Mouse (Mus musculus) stomach, embryonic 16.5 days (tissue): ENCODE data around the gene Gm28635. TPM values are rescaled to one million over a fixed set of nuclear protein-coding genes. Genes with fewer than 3 reads are reported as not detected.

Source experiments
- ATAC-seq: fragments of 200-750 bp; cut with Nextera tagmentation; 2 replicates; pipeline ENCODE4 v1.8.0; 2017; ENCODE audit warnings: moderate number of reproducible peaks, moderate TSS enrichment; ENCODE audit not compliant: insufficient read depth, low FRiP score
- H3K27ac ChIP-seq: fragments of 300-500 bp; sonication (generic); 2 replicates; pipeline ENCODE4 v1.5.1; 2014; ENCODE audit warnings: low read length
- H3K27me3 ChIP-seq: fragments of 300-500 bp; sonication (generic); 2 replicates; pipeline ENCODE4 v1.6.1; 2014; ENCODE audit warnings: low read length, control low read depth, mixed read lengths; ENCODE audit not compliant: control insufficient read depth, insufficient read depth
- H3K36me3 ChIP-seq: fragments of 300-500 bp; sonication (generic); 2 replicates; pipeline ENCODE4 v1.6.1; 2014; ENCODE audit warnings: low read length; ENCODE audit not compliant: control insufficient read depth, insufficient read depth
- H3K4me1 ChIP-seq: fragments of 300-500 bp; sonication (generic); 2 replicates; pipeline ENCODE4 v1.6.1; 2014; ENCODE audit warnings: low read length, control low read depth, mixed read lengths; ENCODE audit not compliant: control insufficient read depth, insufficient read depth
- H3K4me2 ChIP-seq: fragments of 300-500 bp; sonication (generic); 2 replicates; pipeline ENCODE4 v1.6.1; 2014; ENCODE audit warnings: low read depth, low read length, mixed read lengths
- H3K4me3 ChIP-seq: fragments of 300-500 bp; sonication (generic); replicated peaks from 2 replicates; pipeline ENCODE4 v1.5.1; 2014; ENCODE audit warnings: mild to moderate bottlenecking, low read length
- H3K9ac ChIP-seq: fragments of 300-500 bp; sonication (generic); 2 replicates; pipeline ENCODE4 v1.6.1; 2014; ENCODE audit warnings: low read length
- H3K9me3 ChIP-seq: fragments of 300-500 bp; sonication (generic); replicated peaks from 2 replicates; pipeline ENCODE4 v1.6.1; 2016; ENCODE audit warnings: low read length, control low read depth; ENCODE audit not compliant: control insufficient read depth
- WGBS: fragments of 180-500 bp; shearing (Covaris S2); extraction: QIAGEN DNeasy Blood & Tissue Kit; methylation state at CpG from one replicate; pipeline ENCODE4 v1.1.7; 2014; 5-methylcytosine and 5-hydroxymethylcytosine counted together
- polyA plus RNA-seq: library from polyadenylated mRNA; unstranded; fragments of >200 nt; fragmentation: Nextera tagmentation; extraction: Ambion mirVana; gene quantifications from 2 replicates; pipeline ENCODE4 v1.2.1, GENCODE M21; 2015

The Gm28635 gene
- polyA plus RNA-seq, 1 experiment from 2014 or later: not detected

GRCm38 (mm10) chr2:84716423-84717355 lies 38.8 kb upstream of the Gm28635 start:
- H3K4me2 ChIP-seq: peak overlapping the region; percentile 79
- 29% methylated on average over 9 of the region's 9 CpGs for WGBS
- peaks cover 14% of the 10 kb centered on the region for H3K4me1 ChIP-seq
- no peaks in the 10 kb centered on the region for H3K27me3 ChIP-seq
- H3K9ac ChIP-seq: peak overlapping the region; percentile 77
- no peaks in the 10 kb centered on the region for H3K9me3 ChIP-seq
- no peak for ATAC-seq
- H3K36me3 ChIP-seq: no peaks in the 10 kb centered on the region
- peak overlapping the region; percentile 90 for H3K27ac ChIP-seq
- H3K4me3 ChIP-seq: peak overlapping the region; percentile 64

- Histone ChIP-seq H3K27ac (peak overlapping the region; percentile 96), H3K4me2 (peak overlapping the region; percentile 79), H3K4me1 (peaks cover 14% of the 10 kb centered on the region), H3K27me3 (no peaks in the 10 kb centered on the region), H3K4me3 (peak overlapping the region; percentile 64), H3K9me3 (no peaks in the 10 kb centered on the region), H3K36me3 (no peaks in the 10 kb centered on the region), H3K9ac (peak overlapping the region; percentile 77)
- peak; percentile 95 for ATAC-seq
- WGBS: under 1% methylated on average over 33 of the region's 33 CpGs
These were observed 37.9 kb upstream of the Gm28635 start for GRCm38 (mm10) chr2:84715562-84716361.

- peak; percentile 95 for ATAC-seq
- H3K36me3 ChIP-seq: no peaks in the 10 kb centered on the region
- peak within 1 kb of the TSS; percentile 96 for H3K27ac ChIP-seq
- no peaks in the 10 kb centered on the region for H3K9me3 ChIP-seq
- peak within 1 kb of the TSS; percentile 64 for H3K4me3 ChIP-seq
- H3K4me1 ChIP-seq: peaks cover 14% of the 10 kb centered on the region
- H3K9ac ChIP-seq: peak within 1 kb of the TSS; percentile 80
- under 1% methylated on average over 102 of the region's 107 CpGs for WGBS
- no peaks in the 10 kb centered on the region for H3K27me3 ChIP-seq
- peak within 1 kb of the TSS; percentile 85 for H3K4me2 ChIP-seq
These were observed 37.1 kb upstream of the Gm28635 start, which contains the start of gene Zdhhc5 for GRCm38 (mm10) chr2:84714811-84715561. TSS of gene Zdhhc5 (minus strand) at chr2:84715180.

- Histone ChIP-seq H3K4me3 (peak overlapping the region; percentile 64), H3K4me2 (peak overlapping the region; percentile 85), H3K36me3 (no peaks in the 10 kb centered on the region), H3K4me1 (peaks cover 14% of the 10 kb centered on the region), H3K9me3 (no peaks in the 10 kb centered on the region), H3K9ac (peak overlapping the region; percentile 80), H3K27ac (peak overlapping the region; percentile 96), H3K27me3 (no peaks in the 10 kb centered on the region)
- ATAC-seq: peak; percentile 0; the same call in 1 of the 2 replicates
- whole genome bisulfite sequencing: under 1% methylated on average over 26 of the region's 26 CpGs
These were observed 36.6 kb upstream of the Gm28635 start for GRCm38 (mm10) chr2:84714422-84714810.

- no peaks in the 10 kb centered on the region for H3K27me3 ChIP-seq
- peaks cover 18% of the 10 kb centered on the region for H3K4me1 ChIP-seq
- no peak overlapping the region for H3K4me2 ChIP-seq
- no peak overlapping the region for H3K4me3 ChIP-seq
- no peaks in the 10 kb centered on the region for H3K36me3 ChIP-seq
- no peak overlapping the region for H3K27ac ChIP-seq
- no peak for ATAC-seq
- WGBS: 89% methylated on average over 2 of the region's 2 CpGs
- no peak overlapping the region for H3K9ac ChIP-seq
- H3K9me3 ChIP-seq: no peaks in the 10 kb centered on the region
These were observed 34.1 kb upstream of the Gm28635 start for GRCm38 (mm10) chr2:84711898-84712297.

- H3K27me3 ChIP-seq: no peaks in the 10 kb centered on the region
- ATAC-seq: no peak
- H3K9me3 ChIP-seq: no peaks in the 10 kb centered on the region
- no peaks in the 10 kb centered on the region for H3K36me3 ChIP-seq
- 84% methylated on average over 1 of the region's 1 CpGs for WGBS
- H3K27ac ChIP-seq: no peak overlapping the region
- no peak overlapping the region for H3K4me3 ChIP-seq
- H3K4me1 ChIP-seq: peaks cover 9% of the 10 kb centered on the region; the same call in 1 of the 2 replicates
- H3K4me2 ChIP-seq: no peak overlapping the region
- H3K9ac ChIP-seq: no peak overlapping the region
These were observed 29.7 kb upstream of the Gm28635 start for GRCm38 (mm10) chr2:84707523-84707922.

GRCm38 (mm10) chr2:84705295-84705694 lies 27.5 kb upstream of the Gm28635 start:
- H3K4me3 ChIP-seq: no peak overlapping the region
- whole genome bisulfite sequencing: 81% methylated on average over 1 of the region's 1 CpGs
- H3K9ac ChIP-seq: no peak overlapping the region
- H3K27ac ChIP-seq: peak overlapping the region; percentile 86
- peak overlapping the region; percentile 25; the same call in 1 of the 2 replicates for H3K4me2 ChIP-seq
- H3K9me3 ChIP-seq: no peaks in the 10 kb centered on the region
- peak; percentile 64; the same call in 1 of the 2 replicates for ATAC-seq
- 0 out of 2 replicates have a peak, but pooled peaks cover 4% of the 10 kb centered on the region for H3K4me1 ChIP-seq
- H3K36me3 ChIP-seq: no peaks in the 10 kb centered on the region
- no peaks in the 10 kb centered on the region for H3K27me3 ChIP-seq

GRCm38 (mm10) chr2:84704329-84704728 lies 26.5 kb upstream of the Gm28635 start:
- Histone ChIP-seq H3K27me3 (no peaks in the 10 kb centered on the region), H3K4me2 (peak overlapping the region; percentile 25; the same call in 1 of the 2 replicates), H3K9ac (no peak overlapping the region), H3K27ac (peak overlapping the region; percentile 86), H3K4me3 (no peak overlapping the region), H3K9me3 (no peaks in the 10 kb centered on the region), H3K36me3 (no peaks in the 10 kb centered on the region), H3K4me1 (0 out of 2 replicates have a peak, but pooled peaks cover 4% of the 10 kb centered on the region)
- 74% methylated on average over 5 of the region's 5 CpGs for WGBS
- ATAC-seq: no peak
